Mouse (Mus musculus): ENCODE results near the gene Ptchd3. TPM values are rescaled to one million over a fixed set of nuclear protein-coding genes. Genes with fewer than 3 reads are reported as not detected.

The Ptchd3 gene
- not detected for polyA plus RNA-seq (2015; fragmentation: Illumina TruSeq; extraction: RNeasy Lipid Tissue Mini Kit (QIAGEN cat#74804); ENCODE audit: insufficient read depth, low read depth, low replicate concordance)

GRCm38 (mm10) chr11:121829947-121830346, at the start of gene Ptchd3:
Ptchd3 (plus strand) TSS chr11:121830247.

Other genes starting within 250 kb of the Ptchd3 start
- gene B3gntl1, start 157.1 kb upstream of the Ptchd3 start, polyA plus RNA-seq (2015; fragmentation: Illumina TruSeq; extraction: RNeasy Lipid Tissue Mini Kit (QIAGEN cat#74804); ENCODE audit: insufficient read depth, low read depth, low replicate concordance) = 2.1 TPM
- 4.1 TPM for gene Metrnl, start 128.7 kb upstream of the Ptchd3 start, polyA plus RNA-seq (2015; fragmentation: Illumina TruSeq; extraction: RNeasy Lipid Tissue Mini Kit (QIAGEN cat#74804); ENCODE audit: insufficient read depth, low read depth, low replicate concordance)